Mouse (Mus musculus) retina, postnatal 7 days (tissue): Measurements from ENCODE around the gene Lpar1.

ENCODE experiments used
- DNase-seq: peaks from one replicate; pipeline ENCODE4 v3.0.0-alpha.2; 2012; ENCODE audit warnings: low read depth, low spot score

Lpar1 gene

GRCm38 (mm10) chr4:58553631-58554358 is at the start of gene Lpar1:
Gene Lpar1, minus strand, starts transcription at chr4:58553898.
- no peak for DNase-seq

GRCm38 (mm10) chr4:58585942-58586341 is 32.2 kb upstream of the Lpar1 start:
- DNase-seq, result no peak

- DNase-seq, result no peak
These were observed 27.5 kb upstream of the Lpar1 start for GRCm38 (mm10) chr4:58581191-58581590.

- no peak for DNase-seq
These were observed 26.8 kb upstream of the Lpar1 start for GRCm38 (mm10) chr4:58580516-58580915.

- DNase-seq, result no peak
These were observed 26.4 kb upstream of the Lpar1 start for GRCm38 (mm10) chr4:58580098-58580497.

- DNase-seq, result no peak
These were observed 24.8 kb upstream of the Lpar1 start for GRCm38 (mm10) chr4:58578488-58578887.

- no peak for DNase-seq
These were observed 23.8 kb upstream of the Lpar1 start for GRCm38 (mm10) chr4:58577382-58578048.

- no peak for DNase-seq
These were observed 22.1 kb upstream of the Lpar1 start for GRCm38 (mm10) chr4:58575831-58576230.

- DNase-seq, result no peak
These were observed 20.3 kb upstream of the Lpar1 start for GRCm38 (mm10) chr4:58574024-58574423.

GRCm38 (mm10) chr4:58572446-58572845 is 18.7 kb upstream of the Lpar1 start:
- no peak for DNase-seq

- DNase-seq, result no peak
These were observed 18.0 kb upstream of the Lpar1 start for GRCm38 (mm10) chr4:58571661-58572060.

- no peak for DNase-seq
These were observed 17.5 kb upstream of the Lpar1 start for GRCm38 (mm10) chr4:58571232-58571631.

- DNase-seq, result no peak
These were observed 14.8 kb upstream of the Lpar1 start for GRCm38 (mm10) chr4:58568486-58568885.

- DNase-seq, result no peak
These were observed 9.1 kb upstream of the Lpar1 start for GRCm38 (mm10) chr4:58562776-58563175.

- no peak for DNase-seq
These were observed 3.3 kb upstream of the Lpar1 start for GRCm38 (mm10) chr4:58557001-58557400.

- no peak for DNase-seq
These were observed 701 bp upstream of the Lpar1 start for GRCm38 (mm10) chr4:58554359-58554838.

GRCm38 (mm10) chr4:58552731-58553630 is 717 bp downstream of the Lpar1 start:
- DNase-seq, result peak; percentile 44

GRCm38 (mm10) chr4:58552229-58552628 is 1.5 kb downstream of the Lpar1 start:
- no peak for DNase-seq

GRCm38 (mm10) chr4:58551820-58552219 is 1.9 kb downstream of the Lpar1 start:
- DNase-seq, result no peak

- no peak for DNase-seq
These were observed 6.0 kb downstream of the Lpar1 start for GRCm38 (mm10) chr4:58547725-58548124.

- DNase-seq, result no peak
These were observed 6.5 kb downstream of the Lpar1 start for GRCm38 (mm10) chr4:58547273-58547565.
